Mouse (Mus musculus): ENCODE results near the gene Slc25a29.

DNA sequence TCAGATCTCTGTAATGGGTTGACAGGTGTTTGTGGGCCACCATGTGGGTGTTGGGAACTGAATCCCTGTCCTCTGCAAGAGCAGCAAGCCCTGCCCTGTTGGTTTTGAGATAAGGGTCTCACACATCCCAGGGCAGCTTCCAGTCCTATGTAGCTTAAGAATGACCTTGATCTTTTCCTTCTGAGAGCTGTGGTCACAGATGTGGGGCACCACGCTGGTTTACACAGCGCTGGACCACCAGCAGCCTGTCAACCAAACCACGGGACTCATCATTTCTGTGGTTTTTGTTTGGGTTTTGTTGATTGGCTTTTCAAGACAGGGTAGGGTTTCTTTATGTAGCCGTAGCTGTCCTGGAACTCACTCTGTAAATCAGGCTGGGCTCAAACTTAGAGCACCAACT, 50.5 kb downstream of the Slc25a29 start:
- TF ChIP-seq POLR2A (IDR thresholded peaks at IDR 0.05; ENCODE audit: borderline replicate concordance, extremely low read depth, insufficient read depth, insufficient read length, poor library complexity, severe bottlenecking) (no peak), CTCF (IDR thresholded peaks at IDR 0.05; ENCODE audit: borderline replicate concordance, extremely low read depth, insufficient read depth, insufficient read length) (no peak)

Measured in brain, embryonic 14.5 days (tissue).